Mouse (Mus musculus): Measurements from ENCODE around the gene Mgat5.

Mgat5 gene

GRCm38 (mm10) chr1:127374157-127374556 is 169.3 kb downstream of the Mgat5 start:
- ChIA-PET POLR2A (interaction anchor here in 2 of 4 experiments (0.8 to 1.0 kb wide), 2 partner anchors 11 to 24 kb away, joined by 3 read pairs; no protein-coding TSS in a partner anchor), CTCF (no interaction called here)

GRCm38 (mm10) chr1:127380140-127380539 is 175.3 kb downstream of the Mgat5 start:
- CTCF ChIA-PET: no interaction called here

GRCm38 (mm10) chr1:127380749-127381501 is 176.1 kb downstream of the Mgat5 start:
- POLR2A ChIA-PET: interaction anchor here in 1 of 4 experiments (1.1 kb wide), 1 partner anchor 26 kb away, joined by 3 read pairs; no protein-coding TSS in a partner anchor
- CTCF ChIA-PET: no interaction called here

More at GRCm38 (mm10) chr1:127380140-127380539, 175.3 kb downstream of the Mgat5 start:
- POLR2A ChIA-PET: interaction anchor here in 1 of 4 experiments (1.1 kb wide), 1 partner anchor 27 kb away, joined by 3 read pairs; no protein-coding TSS in a partner anchor

GRCm38 (mm10) chr1:127383071-127383470 is 178.3 kb downstream of the Mgat5 start:
- POLR2A ChIA-PET: interaction anchor here in 1 of 4 experiments (1.5 kb wide), 1 partner anchor 102 kb away, joined by 3 read pairs; no protein-coding TSS in a partner anchor
- CTCF ChIA-PET: no interaction called here

GRCm38 (mm10) chr1:127387226-127387625 is 182.4 kb downstream of the Mgat5 start:
- ChIA-PET POLR2A (interaction anchor here in 1 of 4 experiments (0.9 kb wide), 1 partner anchor 43 kb away, joined by 3 read pairs; no protein-coding TSS in a partner anchor), CTCF (no interaction called here)

- CTCF ChIA-PET: interaction anchor here in 1 of 4 experiments (0.5 kb wide), 1 partner anchor 73 kb away, joined by 5 read pairs; no protein-coding TSS in a partner anchor
- POLR2A ChIA-PET: interaction anchor here in 1 of 4 experiments (0.9 kb wide), 1 partner anchor 43 kb away, joined by 3 read pairs; no protein-coding TSS in a partner anchor
Measured at GRCm38 (mm10) chr1:127387661-127388060, 182.8 kb downstream of the Mgat5 start.

- ChIA-PET CTCF (interaction anchor here in 1 of 4 experiments (0.7 kb wide), 1 partner anchor 291 kb away, joined by 3 read pairs; no protein-coding TSS in a partner anchor), POLR2A (no interaction called here)
Measured at GRCm38 (mm10) chr1:127394716-127395115, 189.9 kb downstream of the Mgat5 start.

- CTCF ChIA-PET: interaction anchor here in 1 of 4 experiments (0.5 kb wide), 1 partner anchor 14 kb away, joined by 3 read pairs; no protein-coding TSS in a partner anchor
- POLR2A ChIA-PET: no interaction called here
Measured at GRCm38 (mm10) chr1:127395724-127396123, 190.9 kb downstream of the Mgat5 start.

GRCm38 (mm10) chr1:127396569-127397349 is 191.9 kb downstream of the Mgat5 start:
- ChIA-PET CTCF (no interaction called here), POLR2A (interaction anchor here in 1 of 4 experiments (0.6 kb wide), 1 partner anchor 86 kb away, joined by 3 read pairs; no protein-coding TSS in a partner anchor)

- CTCF ChIA-PET: no interaction called here
- POLR2A ChIA-PET: interaction anchor here in 1 of 4 experiments (0.7 kb wide), 1 partner anchor 192 kb away, joined by 3 read pairs; the partner anchor contains the start of gene Mgat5
Measured at GRCm38 (mm10) chr1:127397396-127397795, 192.6 kb downstream of the Mgat5 start.

- POLR2A ChIA-PET: interaction anchor here in 1 of 4 experiments (0.7 to 1.0 kb wide), 2 partner anchors 24 to 27 kb away, joined by 3 read pairs; no protein-coding TSS in a partner anchor
Measured at GRCm38 (mm10) chr1:127398186-127398585, 193.4 kb downstream of the Mgat5 start.

GRCm38 (mm10) chr1:127400198-127400597 is 195.4 kb downstream of the Mgat5 start:
- ChIA-PET CTCF (no interaction called here), POLR2A (no interaction called here)

More at GRCm38 (mm10) chr1:127398186-127398585, 193.4 kb downstream of the Mgat5 start:
- CTCF ChIA-PET: interaction anchor here in 2 of 4 experiments (0.7 kb wide), 2 partner anchors 33 to 318 kb away, joined by 3 to 7 read pairs; no protein-coding TSS in a partner anchor

GRCm38 (mm10) chr1:127400666-127401065 is 195.9 kb downstream of the Mgat5 start:
- CTCF ChIA-PET: no interaction called here
- POLR2A ChIA-PET: no interaction called here

- POLR2A ChIA-PET: no interaction called here
- CTCF ChIA-PET: no interaction called here
Measured at GRCm38 (mm10) chr1:127404655-127405054, 199.8 kb downstream of the Mgat5 start.

- ChIA-PET CTCF (interaction anchor here (0.6 to 2.0 kb wide), 34 partner anchors 12 to 986 kb away, joined by 3 to 24 read pairs (median 4); partner anchors contain the start of gene Mgat5 (in 2 of the 4)), POLR2A (interaction anchor here (0.6 to 1.7 kb wide), 10 partner anchors 11 to 965 kb away, joined by 3 to 13 read pairs (median 5); partner anchors contain the start of gene Mgat5 (in 1 of the 4))
Measured at GRCm38 (mm10) chr1:127408957-127409423, 204.2 kb downstream of the Mgat5 start.

GRCm38 (mm10) chr1:127409512-127409911 is 204.7 kb downstream of the Mgat5 start:
- POLR2A ChIA-PET: interaction anchor here (0.6 to 1.7 kb wide), 14 partner anchors 9 to 966 kb away, joined by 3 to 13 read pairs (median 4); partner anchors contain the start of gene Mgat5 (in 1 of the 4)
- CTCF ChIA-PET: interaction anchor here (0.6 to 2.0 kb wide), 37 partner anchors 11 to 985 kb away, joined by 3 to 24 read pairs (median 4); partner anchors contain the start of gene Mgat5 (in 2 of the 4)

- POLR2A ChIA-PET: interaction anchor here in 1 of 4 experiments (0.8 kb wide), 1 partner anchor 12 kb away, joined by 3 read pairs; no protein-coding TSS in a partner anchor
- CTCF ChIA-PET: no interaction called here
Measured at GRCm38 (mm10) chr1:127414500-127414899, 209.7 kb downstream of the Mgat5 start.

GRCm38 (mm10) chr1:127415896-127416295 is 211.1 kb downstream of the Mgat5 start:
- CTCF ChIA-PET: interaction anchor here in 1 of 4 experiments (0.6 kb wide), 1 partner anchor 189 kb away, joined by 6 read pairs; no protein-coding TSS in a partner anchor
- POLR2A ChIA-PET: interaction anchor here in 1 of 4 experiments (0.6 kb wide), 1 partner anchor 394 kb away, joined by 3 read pairs; no protein-coding TSS in a partner anchor

All from embryonic stem cell, embryonic (primary cell).